Mouse (Mus musculus): ENCODE results near the gene Lrguk.

GRCm38 (mm10) chr6:34171748-34172457 lies 142.7 kb downstream of the Lrguk start:
- TF ChIP-seq POLR2A (IDR thresholded peaks at IDR 0.05; ENCODE audit: borderline replicate concordance, extremely low read depth, low read depth, low read length), result no peak
- TF ChIP-seq CTCF (IDR thresholded peaks at IDR 0.05; ENCODE audit: insufficient read depth, low read length), result no peak
